Comparison of ENCODE assay signal across 10 mouse cellular contexts in the genomic region with DNA sequence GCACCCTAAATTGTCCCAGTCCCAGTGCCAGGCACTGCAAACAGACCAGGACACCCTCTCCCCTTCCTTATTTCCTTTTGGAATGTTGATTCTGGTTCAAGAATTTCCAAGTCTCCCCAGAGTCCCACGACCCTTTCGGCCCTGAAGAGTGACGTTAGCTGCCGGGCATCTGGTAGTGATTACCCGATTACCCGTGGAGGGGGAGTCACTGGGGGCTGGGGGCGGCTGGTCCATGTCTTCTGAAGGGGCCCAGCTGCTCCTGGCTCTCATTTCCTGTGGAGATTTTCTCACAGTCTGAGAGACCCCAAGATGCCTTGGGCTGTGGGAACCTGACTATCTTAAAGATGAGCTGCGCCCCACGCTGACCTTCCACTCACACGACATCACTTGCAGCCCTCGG. TPM values are rescaled to one million over a fixed set of nuclear protein-coding genes. Genes with fewer than 3 reads are reported as not detected.
DNase-seq lines count a peak whose midpoint lies in the region; ATAC-seq and TF ChIP-seq lines count a peak whose summit lies in the region.
"Had no signal": no experiment of that assay in that cellular context is flagged by ENCODE, and none has a peak within 500 bp of the region (broad histone marks: within the 10 kb centered on the region; RNA-seq: fewer than 3 reads in every experiment).

No protein-coding gene starts in this region.

- peak; percentile 62 for DNase-seq in forebrain, embryonic 11.5 days (ENCODE audit: low spot score)
- DNase-seq in forebrain, postnatal 0 days = no peak
- DNase-seq in spleen, adult 2 months (ENCODE audit: low read depth in 1 of 2, low spot score in 2 of 2) = no peak
- no peak for DNase-seq in spleen, postnatal 10 days (ENCODE audit: low spot score in 2 of 2)
- DNase-seq in urinary bladder, adult 2 months (ENCODE audit: low spot score) = no peak
- DNase-seq in c-Kit-positive CD71-positive TER-119-positive erythroid progenitor cells, embryonic 14.5 days (ENCODE audit: low spot score) = no peak

- H3K27ac ChIP-seq in forebrain, embryonic 11.5 days (ENCODE audit: low read depth, low read length) = no peak overlapping the region
- no peak overlapping the region for H3K27ac ChIP-seq in forebrain, postnatal 0 days (ENCODE audit: low read depth, low read length)
- peak overlapping the region; percentile 11; the same call in 1 of the 2 replicates for H3K27ac ChIP-seq in spleen, adult 2 months (ENCODE audit: insufficient read depth, low read length)
- H3K27ac ChIP-seq in limb, embryonic 15.5 days = peak overlapping the region; percentile 79
- H3K27ac ChIP-seq in stomach, embryonic 16.5 days (ENCODE audit: low read length) = peak overlapping the region; percentile 89

- TF ChIP-seq POLR2A in spleen, adult 2 months (IDR thresholded peaks at IDR 0.05; ENCODE audit: low read depth, low read length) = no peak

- H3K36me3 ChIP-seq in forebrain, embryonic 11.5 days (ENCODE audit: control insufficient read depth, insufficient read depth, low read length) = no peaks in the 10 kb centered on the region
- no peaks in the 10 kb centered on the region for H3K36me3 ChIP-seq in forebrain, postnatal 0 days (ENCODE audit: insufficient read depth)
- H3K36me3 ChIP-seq in spleen, adult 2 months (ENCODE audit: control insufficient read depth, insufficient read depth, low read length) = peaks cover 21% of the 10 kb centered on the region
- H3K36me3 ChIP-seq in limb, embryonic 15.5 days = no peaks in the 10 kb centered on the region
- no peaks in the 10 kb centered on the region for H3K36me3 ChIP-seq in stomach, embryonic 16.5 days (ENCODE audit: control insufficient read depth, insufficient read depth, low read length)

- no peak for ATAC-seq in forebrain, embryonic 11.5 days (replicated peaks; ENCODE audit: low FRiP score)
- ATAC-seq in forebrain, postnatal 0 days = no peak
- ATAC-seq in limb, embryonic 15.5 days (ENCODE audit: insufficient number of reproducible peaks, low FRiP score, low TSS enrichment, low read depth) = no peak
- no peak for ATAC-seq in stomach, embryonic 16.5 days (ENCODE audit: insufficient read depth, low FRiP score)

- no peak overlapping the region for H3K4me3 ChIP-seq in forebrain, embryonic 11.5 days (ENCODE audit: low read depth, low read length)
- H3K4me3 ChIP-seq in forebrain, postnatal 0 days (ENCODE audit: low read depth, low read length) = no peak overlapping the region
- no peak overlapping the region for H3K4me3 ChIP-seq in spleen, adult 2 months (ENCODE audit: extremely low read depth, insufficient read depth, insufficient read length)
- H3K4me3 ChIP-seq in limb, embryonic 15.5 days = no peak overlapping the region
- 0 out of 2 replicates have a peak overlapping the region, but pooled peaks have one; percentile 1 for H3K4me3 ChIP-seq in stomach, embryonic 16.5 days (replicated peaks; ENCODE audit: low read length)

- no peaks in the 10 kb centered on the region for H3K4me1 ChIP-seq in forebrain, embryonic 11.5 days (replicated peaks; ENCODE audit: control insufficient read depth, insufficient read depth, low read length)
- H3K4me1 ChIP-seq in forebrain, postnatal 0 days (ENCODE audit: insufficient read depth) = no peaks in the 10 kb centered on the region
- H3K4me1 ChIP-seq in spleen, adult 2 months (ENCODE audit: control insufficient read depth, insufficient read depth, insufficient read length) = peaks cover 15% of the 10 kb centered on the region; the same call in 1 of the 2 replicates
- peaks cover 43% of the 10 kb centered on the region for H3K4me1 ChIP-seq in limb, embryonic 15.5 days
- peaks cover 26% of the 10 kb centered on the region for H3K4me1 ChIP-seq in stomach, embryonic 16.5 days (ENCODE audit: control insufficient read depth, insufficient read depth, low read length)

- WGBS in forebrain, embryonic 11.5 days = 59% methylated on average over 11 of the region's 11 CpGs
- 63% methylated on average over 11 of the region's 11 CpGs for WGBS in forebrain, postnatal 0 days
- WGBS in spleen, adult 2 months = 89% methylated on average over 11 of the region's 11 CpGs
- WGBS in limb, embryonic 15.5 days = 14% methylated on average over 11 of the region's 11 CpGs
- 32% methylated on average over 11 of the region's 11 CpGs for WGBS in stomach, embryonic 16.5 days

- no peaks in the 10 kb centered on the region for H3K9me3 ChIP-seq in forebrain, embryonic 11.5 days (ENCODE audit: control insufficient read depth, low read length)
- no peaks in the 10 kb centered on the region for H3K9me3 ChIP-seq in forebrain, postnatal 0 days (ENCODE audit: low read length)
- no peaks in the 10 kb centered on the region for H3K9me3 ChIP-seq in limb, embryonic 15.5 days
- H3K9me3 ChIP-seq in stomach, embryonic 16.5 days (replicated peaks; ENCODE audit: control insufficient read depth, low read length) = no peaks in the 10 kb centered on the region

- no peaks in the 10 kb centered on the region for H3K27me3 ChIP-seq in forebrain, embryonic 11.5 days (ENCODE audit: control insufficient read depth, insufficient read depth, low read length)
- H3K27me3 ChIP-seq in forebrain, postnatal 0 days (ENCODE audit: insufficient read depth, low read length) = no peaks in the 10 kb centered on the region
- no peaks in the 10 kb centered on the region for H3K27me3 ChIP-seq in spleen, adult 2 months (ENCODE audit: control insufficient read depth, insufficient read depth, low read length)
- no peaks in the 10 kb centered on the region for H3K27me3 ChIP-seq in limb, embryonic 15.5 days
- H3K27me3 ChIP-seq in stomach, embryonic 16.5 days (ENCODE audit: control insufficient read depth, insufficient read depth, low read length) = no peaks in the 10 kb centered on the region

- TF ChIP-seq CTCF in forebrain, postnatal 0 days (IDR thresholded peaks at IDR 0.05; ENCODE audit: low read depth) = no peak
- TF ChIP-seq CTCF in spleen, adult 2 months (IDR thresholded peaks at IDR 0.05; ENCODE audit: extremely low read depth, insufficient read depth, insufficient read length, insufficient replicate concordance) = no peak

- no peak overlapping the region for H3K4me2 ChIP-seq in forebrain, embryonic 11.5 days (ENCODE audit: low read depth, low read length, severe bottlenecking)
- no peak overlapping the region for H3K4me2 ChIP-seq in forebrain, postnatal 0 days (ENCODE audit: low read depth)
- H3K4me2 ChIP-seq in limb, embryonic 15.5 days = 0 out of 2 replicates have a peak overlapping the region, but pooled peaks have one; percentile 19
- H3K4me2 ChIP-seq in stomach, embryonic 16.5 days (ENCODE audit: low read depth, low read length) = peak overlapping the region; percentile 38

- no peak overlapping the region for H3K9ac ChIP-seq in forebrain, embryonic 11.5 days (ENCODE audit: low read length)
- no peak overlapping the region for H3K9ac ChIP-seq in forebrain, postnatal 0 days
- no peak overlapping the region for H3K9ac ChIP-seq in limb, embryonic 15.5 days
- peak overlapping the region; percentile 37; the same call in 1 of the 2 replicates for H3K9ac ChIP-seq in stomach, embryonic 16.5 days (ENCODE audit: low read length)

RNA-seq across cellular contexts. Expression of gene 6330409D20Rik, which starts 10.0 kb away (rescaled TPM):
- polyA plus RNA-seq in forebrain, embryonic 11.5 days (2014; fragmentation: Nextera tagmentation; extraction: Ambion mirVana) = 2.1 and 2.3 TPM in 2 replicates
- total RNA-seq in forebrain, postnatal 0 days (2014; rRNA removed) = 2.1 and 4.3 TPM in 2 replicates
- 2.2 and 2.9 TPM in 2 replicates for polyA plus RNA-seq in forebrain, postnatal 0 days (2015; fragmentation: Nextera tagmentation; extraction: Ambion mirVana)
- polyA plus RNA-seq in spleen, adult 2 months (2012; rRNA removed) = 0.28 TPM in 1 of 2 replicates, not detected in the other
- polyA plus RNA-seq in limb, embryonic 15.5 days (2015; fragmentation: Nextera tagmentation; extraction: Ambion mirVana) = not detected in 2 replicates
- polyA plus RNA-seq in stomach, embryonic 16.5 days (2015; fragmentation: Nextera tagmentation; extraction: Ambion mirVana) = 0.20 and 0.28 TPM in 2 replicates
- polyA plus RNA-seq in urinary bladder, adult 2 months (2012; rRNA removed) = not detected in 2 replicates
- total RNA-seq: common myeloid progenitor, adult 5-6 weeks had no signal
- polyA plus RNA-seq: large intestine, adult 2 months had no signal

RNA-seq across cellular contexts. Expression of gene Sh2d3c, which starts 10.0 kb away (rescaled TPM):
- polyA plus RNA-seq in forebrain, embryonic 11.5 days (2014; fragmentation: Nextera tagmentation; extraction: Ambion mirVana) = 33.2 and 33.7 TPM in 2 replicates
- total RNA-seq in forebrain, postnatal 0 days (2014; rRNA removed) = 16.5 and 24.1 TPM in 2 replicates
- 41.3 and 48.9 TPM in 2 replicates for polyA plus RNA-seq in forebrain, postnatal 0 days (2015; fragmentation: Nextera tagmentation; extraction: Ambion mirVana)
- 136 and 175 TPM in 2 replicates for polyA plus RNA-seq in spleen, adult 2 months (2012; rRNA removed)
- 23.0 and 24.7 TPM in 2 replicates for polyA plus RNA-seq in limb, embryonic 15.5 days (2015; fragmentation: Nextera tagmentation; extraction: Ambion mirVana)
- 26.8 and 27.4 TPM in 2 replicates for polyA plus RNA-seq in stomach, embryonic 16.5 days (2015; fragmentation: Nextera tagmentation; extraction: Ambion mirVana)
- polyA plus RNA-seq in urinary bladder, adult 2 months (2012; rRNA removed) = 9.9 and 10.3 TPM in 2 replicates

RNA-seq across cellular contexts. Expression of gene Cdk9, which starts 18.0 kb away (rescaled TPM):
- 79.2 and 95.7 TPM in 2 replicates for polyA plus RNA-seq in forebrain, embryonic 11.5 days (2014; fragmentation: Nextera tagmentation; extraction: Ambion mirVana)
- total RNA-seq in forebrain, postnatal 0 days (2014; rRNA removed) = 90.5 and 94.5 TPM in 2 replicates
- 66.5 and 67.5 TPM in 2 replicates for polyA plus RNA-seq in forebrain, postnatal 0 days (2015; fragmentation: Nextera tagmentation; extraction: Ambion mirVana)
- polyA plus RNA-seq in spleen, adult 2 months (2012; rRNA removed) = 125 and 154 TPM in 2 replicates
- 84.4 and 101 TPM in 2 replicates for polyA plus RNA-seq in limb, embryonic 15.5 days (2015; fragmentation: Nextera tagmentation; extraction: Ambion mirVana)
- polyA plus RNA-seq in stomach, embryonic 16.5 days (2015; fragmentation: Nextera tagmentation; extraction: Ambion mirVana) = 71.9 and 82.7 TPM in 2 replicates
- polyA plus RNA-seq in urinary bladder, adult 2 months (2012; rRNA removed) = 112 and 151 TPM in 2 replicates

RNA-seq across cellular contexts. Expression of gene Tor2a, which starts 26.2 kb away (rescaled TPM):
- polyA plus RNA-seq in forebrain, embryonic 11.5 days (2014; fragmentation: Nextera tagmentation; extraction: Ambion mirVana) = 56.8 and 68.3 TPM in 2 replicates
- 51.4 and 54.3 TPM in 2 replicates for total RNA-seq in forebrain, postnatal 0 days (2014; rRNA removed)
- polyA plus RNA-seq in forebrain, postnatal 0 days (2015; fragmentation: Nextera tagmentation; extraction: Ambion mirVana) = 40.7 and 44.8 TPM in 2 replicates
- polyA plus RNA-seq in spleen, adult 2 months (2012; rRNA removed) = 46.5 and 81.1 TPM in 2 replicates
- polyA plus RNA-seq in limb, embryonic 15.5 days (2015; fragmentation: Nextera tagmentation; extraction: Ambion mirVana) = 68.5 and 71.7 TPM in 2 replicates
- polyA plus RNA-seq in stomach, embryonic 16.5 days (2015; fragmentation: Nextera tagmentation; extraction: Ambion mirVana) = 59.2 and 67.0 TPM in 2 replicates
- 42.9 and 53.7 TPM in 2 replicates for polyA plus RNA-seq in urinary bladder, adult 2 months (2012; rRNA removed)

RNA-seq across cellular contexts. Expression of gene Fpgs, which starts 26.9 kb away (rescaled TPM):
- polyA plus RNA-seq in forebrain, embryonic 11.5 days (2014; fragmentation: Nextera tagmentation; extraction: Ambion mirVana) = 21.9 and 22.3 TPM in 2 replicates
- total RNA-seq in forebrain, postnatal 0 days (2014; rRNA removed) = 22.4 and 31.5 TPM in 2 replicates
- 20.7 and 22.0 TPM in 2 replicates for polyA plus RNA-seq in forebrain, postnatal 0 days (2015; fragmentation: Nextera tagmentation; extraction: Ambion mirVana)
- 34.5 and 49.5 TPM in 2 replicates for polyA plus RNA-seq in spleen, adult 2 months (2012; rRNA removed)
- polyA plus RNA-seq in limb, embryonic 15.5 days (2015; fragmentation: Nextera tagmentation; extraction: Ambion mirVana) = 33.5 and 34.8 TPM in 2 replicates
- 28.3 and 30.6 TPM in 2 replicates for polyA plus RNA-seq in stomach, embryonic 16.5 days (2015; fragmentation: Nextera tagmentation; extraction: Ambion mirVana)
- polyA plus RNA-seq in urinary bladder, adult 2 months (2012; rRNA removed) = 29.4 and 36.3 TPM in 2 replicates

Comparison
In these comparisons a context has a peak if more than half of its experiments do, and no peak if none do; other contexts are left out.
1. H3K27ac ChIP-seq: peak in spleen, adult 2 months (single experiment), limb, embryonic 15.5 days (single experiment) and stomach, embryonic 16.5 days (single experiment); none in forebrain, embryonic 11.5 days (single experiment) and forebrain, postnatal 0 days (single experiment).
2. H3K4me2 ChIP-seq: peak in limb, embryonic 15.5 days (single experiment) and stomach, embryonic 16.5 days (single experiment); none in forebrain, embryonic 11.5 days (single experiment) and forebrain, postnatal 0 days (single experiment).